8 mouse cellular contexts compared by ENCODE assay signal in the genomic region with DNA sequence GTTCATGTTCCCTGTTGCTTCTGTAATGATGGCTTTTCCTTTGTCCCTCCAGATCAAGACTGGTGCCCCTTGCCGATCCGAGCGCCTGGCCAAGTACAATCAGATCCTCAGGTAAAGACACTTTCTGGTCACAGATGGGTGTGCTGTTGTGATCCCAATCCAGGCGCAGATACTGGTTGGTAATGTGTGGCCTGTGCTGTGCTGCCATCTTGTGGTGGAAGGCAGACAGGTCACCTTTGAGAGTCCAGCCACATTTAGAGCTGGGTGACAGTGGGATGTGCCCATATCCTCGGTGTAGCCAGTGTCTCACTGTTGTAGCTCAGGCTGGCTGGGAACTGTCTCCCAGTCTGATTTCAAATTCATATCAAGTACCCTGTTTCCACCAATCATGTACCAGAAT. TPM values are rescaled to one million over a fixed set of nuclear protein-coding genes. Genes with fewer than 3 reads are reported as not detected.
A peak's percentile ranks its signal among the peaks of the same experiment; 100 is the strongest.
DNase-seq lines count a peak whose midpoint lies in the region; ATAC-seq and TF ChIP-seq lines count a peak whose summit lies in the region.

No protein-coding gene starts in this region.

- 65% methylated on average over 5 of the region's 5 CpGs for WGBS in kidney, postnatal 0 days
- 59% methylated on average over 5 of the region's 5 CpGs for WGBS in neural tube, embryonic 14.5 days

- peaks cover 12% of the 10 kb centered on the region for H3K79me3 ChIP-seq in C2C12 (ENCODE audit: low read depth)

- H3K4me2 ChIP-seq in kidney, postnatal 0 days (ENCODE audit: low read length) = no peak overlapping the region
- H3K4me2 ChIP-seq in neural tube, embryonic 14.5 days (ENCODE audit: low read depth, low read length) = no peak overlapping the region

- H3K4me1 ChIP-seq in kidney, postnatal 0 days (replicated peaks; ENCODE audit: insufficient read depth, low read length) = no peaks in the 10 kb centered on the region; the same call in 1 of the 2 replicates
- H3K4me1 ChIP-seq in neural tube, embryonic 14.5 days (ENCODE audit: control insufficient read depth, insufficient read depth, low read length) = peaks cover 21% of the 10 kb centered on the region

- no peaks in the 10 kb centered on the region for H3K9me3 ChIP-seq in kidney, postnatal 0 days (replicated peaks; ENCODE audit: low read length)
- H3K9me3 ChIP-seq in neural tube, embryonic 14.5 days (ENCODE audit: control insufficient read depth, low read length) = no peaks in the 10 kb centered on the region

- H3K9ac ChIP-seq in kidney, postnatal 0 days (ENCODE audit: low read depth, low read length) = no peak overlapping the region
- H3K9ac ChIP-seq in neural tube, embryonic 14.5 days (replicated peaks; ENCODE audit: low read depth, low read length) = no peak overlapping the region

- peak; percentile 81 for DNase-seq in NIH3T3 (ENCODE audit: low read depth)
- DNase-seq in cerebellum, postnatal 14 days = peak; percentile 89 to 90
- peak; percentile 43 for DNase-seq in gastrocnemius, postnatal 25 days
- DNase-seq in kidney, postnatal 0 days (ENCODE audit: low spot score) = peak; percentile 79
- DNase-seq in lung, adult 18-20 months = peak; percentile 49 to 68
- peak; percentile 58 to 61 for DNase-seq in thymus, postnatal 36 days

- no peaks in the 10 kb centered on the region for H3K27me3 ChIP-seq in C2C12 (ENCODE audit: control insufficient read depth, insufficient read depth, insufficient read length)
- H3K27me3 ChIP-seq in kidney, postnatal 0 days (ENCODE audit: insufficient read depth, low read length) = no peaks in the 10 kb centered on the region
- H3K27me3 ChIP-seq in neural tube, embryonic 14.5 days (ENCODE audit: control insufficient read depth, insufficient read depth, low read length) = no peaks in the 10 kb centered on the region

- no peak overlapping the region for H3K4me3 ChIP-seq in C2C12 (ENCODE audit: insufficient read depth, poor library complexity, severe bottlenecking)
- H3K4me3 ChIP-seq in kidney, postnatal 0 days (replicated peaks; ENCODE audit: low read depth, low read length) = no peak overlapping the region
- no peak overlapping the region for H3K4me3 ChIP-seq in neural tube, embryonic 14.5 days (ENCODE audit: low read depth, low read length)

- peaks cover 89% of the 10 kb centered on the region for H3K36me3 ChIP-seq in C2C12 (ENCODE audit: control insufficient read depth, insufficient read depth)
- H3K36me3 ChIP-seq in kidney, postnatal 0 days (ENCODE audit: insufficient read depth, low read length) = peaks cover 52% of the 10 kb centered on the region
- peaks cover 49% of the 10 kb centered on the region for H3K36me3 ChIP-seq in neural tube, embryonic 14.5 days (ENCODE audit: control insufficient read depth, insufficient read depth, low read length)

- ATAC-seq in kidney, postnatal 0 days (replicated peaks; ENCODE audit: low FRiP score, low read depth) = peak; percentile 33; the same call in 1 of the 2 replicates
- ATAC-seq in neural tube, embryonic 14.5 days (ENCODE audit: low read depth) = peak; percentile 28; the same call in 1 of the 2 replicates

- TF ChIP-seq CTCF in C2C12 (IDR thresholded peaks at IDR 0.05; ENCODE audit: control insufficient read depth, insufficient read depth, insufficient read length) = peak; percentile 66
- peak; percentile 96 for TF ChIP-seq CTCF in kidney, postnatal 0 days (IDR thresholded peaks at IDR 0.05; ENCODE audit: low read depth)

- peaks cover 28% of the 10 kb centered on the region for H3K79me2 ChIP-seq in C2C12 (ENCODE audit: control insufficient read depth, insufficient read depth)

- no peak overlapping the region for H3K27ac ChIP-seq in kidney, postnatal 0 days
- no peak overlapping the region for H3K27ac ChIP-seq in neural tube, embryonic 14.5 days (ENCODE audit: low read depth, low read length)

- no peak overlapping the region for H3ac ChIP-seq in C2C12 (ENCODE audit: control insufficient read depth, insufficient read length, low read depth)

TF ChIP-seq in C2C12, 6 proteins besides CTCF, POLR2A, EP300 and RAD21:
- TF ChIP-seq MAX (IDR thresholded peaks at IDR 0.05) = no peak
- TF ChIP-seq CEBPB (IDR thresholded peaks at IDR 0.05; ENCODE audit: low read depth) = no peak
- no peak for TF ChIP-seq MYOG (IDR thresholded peaks at IDR 0.05; ENCODE audit: control insufficient read depth, extremely low read depth, insufficient read length)
- TF ChIP-seq FOSL1 (IDR thresholded peaks at IDR 0.05; ENCODE audit: insufficient read depth, low read length, poor library complexity, severe bottlenecking) = no peak
- TF ChIP-seq MYOD1 (IDR thresholded peaks at IDR 0.05; ENCODE audit: control insufficient read depth, insufficient read length, low read depth) = no peak
- TF ChIP-seq USF1 (IDR thresholded peaks at IDR 0.05; ENCODE audit: low read depth) = no peak

RNA-seq across cellular contexts. Expression of a gene that starts 11.5 kb away (rescaled TPM):
- 1,471 TPM for polyA plus RNA-seq in C2C12 (2012; fragmentation: generic; extraction: Trizol)
- 100 to 1,000 TPM; 112 to 141 TPM for total RNA-seq in gastrocnemius, postnatal 25 days (2021)
- 1,062 and 1,157 TPM in 2 replicates for polyA plus RNA-seq in kidney, postnatal 0 days (2015; fragmentation: Nextera tagmentation; extraction: Ambion mirVana)
- 974 and 1,050 TPM in 2 replicates for polyA plus RNA-seq in neural tube, embryonic 14.5 days (2014; fragmentation: Nextera tagmentation; extraction: Ambion mirVana)

RNA-seq across cellular contexts. Expression of a gene that starts 33.4 kb away (rescaled TPM):
- polyA plus RNA-seq in C2C12 (2012; fragmentation: generic; extraction: Trizol) = 27.1 TPM
- total RNA-seq in gastrocnemius, postnatal 25 days (2021) = 10 to 100 TPM; 51.0 to 56.4 TPM
- polyA plus RNA-seq in kidney, postnatal 0 days (2015; fragmentation: Nextera tagmentation; extraction: Ambion mirVana) = 29.1 and 29.8 TPM in 2 replicates
- polyA plus RNA-seq in neural tube, embryonic 14.5 days (2014; fragmentation: Nextera tagmentation; extraction: Ambion mirVana) = 50.5 and 50.7 TPM in 2 replicates

RNA-seq across cellular contexts. Expression of a gene that starts 46.9 kb away (rescaled TPM):
- polyA plus RNA-seq in C2C12 (2012; fragmentation: generic; extraction: Trizol) = 0.19 TPM
- total RNA-seq in gastrocnemius, postnatal 25 days (2021) = not detected
- polyA plus RNA-seq in kidney, postnatal 0 days (2015; fragmentation: Nextera tagmentation; extraction: Ambion mirVana) = not detected in 2 replicates
- polyA plus RNA-seq in neural tube, embryonic 14.5 days (2014; fragmentation: Nextera tagmentation; extraction: Ambion mirVana) = not detected in 2 replicates
